Mouse (Mus musculus): Measurements from ENCODE around the gene P2ry6. TPM values are rescaled to one million over a fixed set of nuclear protein-coding genes. Genes with fewer than 3 reads are reported as not detected.

The P2ry6 gene
- polyA plus RNA-seq, 1 experiment from 2014 or later, result 4.1 TPM

- Histone ChIP-seq H3K9ac (no peak overlapping the region), H3K36me3 (replicated peaks) (no peaks in the 10 kb centered on the region), H3K27ac (replicated peaks) (no peak overlapping the region), H3K4me2 (no peak overlapping the region), H3K4me3 (replicated peaks) (no peak overlapping the region), H3K27me3 (no peaks in the 10 kb centered on the region), H3K4me1 (replicated peaks) (peaks cover 10% of the 10 kb centered on the region), H3K9me3 (replicated peaks) (no peaks in the 10 kb centered on the region)
- ATAC-seq (ENCODE audit: insufficient read depth), result no peak; the same call in 1 of the 2 replicates
- WGBS (ENCODE audit: insufficient replicate concordance), result 56% methylated on average over 11 of the region's 11 CpGs
Measured at GRCm38 (mm10) chr7:101003442-101004326, 29.2 kb upstream of the P2ry6 start.

- ATAC-seq (ENCODE audit: insufficient read depth), result no peak
- Histone ChIP-seq H3K4me3 (replicated peaks) (no peak overlapping the region), H3K4me2 (no peak overlapping the region), H3K4me1 (replicated peaks) (peaks cover 11% of the 10 kb centered on the region), H3K27ac (replicated peaks) (no peak overlapping the region), H3K27me3 (no peaks in the 10 kb centered on the region), H3K9me3 (replicated peaks) (no peaks in the 10 kb centered on the region), H3K36me3 (replicated peaks) (no peaks in the 10 kb centered on the region), H3K9ac (no peak overlapping the region)
- WGBS (ENCODE audit: insufficient replicate concordance), result 65% methylated on average over 6 of the region's 6 CpGs
Measured at GRCm38 (mm10) chr7:101002274-101002673, 27.8 kb upstream of the P2ry6 start.

GRCm38 (mm10) chr7:100999623-101000022, 25.2 kb upstream of the P2ry6 start:
- no peak overlapping the region for H3K9ac ChIP-seq
- no peak overlapping the region for H3K4me3 ChIP-seq (replicated peaks)
- 67% methylated on average over 5 of the region's 5 CpGs for WGBS (ENCODE audit: insufficient replicate concordance)
- no peak overlapping the region for H3K4me2 ChIP-seq
- H3K36me3 ChIP-seq (replicated peaks), result no peaks in the 10 kb centered on the region
- H3K9me3 ChIP-seq (replicated peaks), result no peaks in the 10 kb centered on the region
- no peak overlapping the region for H3K27ac ChIP-seq (replicated peaks)
- peaks cover 16% of the 10 kb centered on the region for H3K4me1 ChIP-seq (replicated peaks)
- no peaks in the 10 kb centered on the region for H3K27me3 ChIP-seq
- ATAC-seq (ENCODE audit: insufficient read depth), result no peak

GRCm38 (mm10) chr7:100998578-100998960, 24.1 kb upstream of the P2ry6 start:
- no peak for ATAC-seq (ENCODE audit: insufficient read depth)

GRCm38 (mm10) chr7:100997951-100998577, 23.6 kb upstream of the P2ry6 start:
- no peak overlapping the region for H3K27ac ChIP-seq (replicated peaks)
- H3K27me3 ChIP-seq, result no peaks in the 10 kb centered on the region
- no peaks in the 10 kb centered on the region for H3K36me3 ChIP-seq (replicated peaks)
- no peaks in the 10 kb centered on the region for H3K9me3 ChIP-seq (replicated peaks)
- no peak overlapping the region for H3K4me2 ChIP-seq
- H3K4me3 ChIP-seq (replicated peaks), result no peak overlapping the region
- ATAC-seq (ENCODE audit: insufficient read depth), result no peak
- peaks cover 6% of the 10 kb centered on the region; the same call in 1 of the 2 replicates for H3K4me1 ChIP-seq (replicated peaks)
- no peak overlapping the region for H3K9ac ChIP-seq
- 82% methylated on average over 31 of the region's 31 CpGs for WGBS (ENCODE audit: insufficient replicate concordance)

More at GRCm38 (mm10) chr7:100998578-100998960, 24.1 kb upstream of the P2ry6 start:
- no peaks in the 10 kb centered on the region for H3K9me3 ChIP-seq (replicated peaks)
- no peak overlapping the region for H3K9ac ChIP-seq
- H3K36me3 ChIP-seq (replicated peaks), result no peaks in the 10 kb centered on the region
- H3K27me3 ChIP-seq, result no peaks in the 10 kb centered on the region
- no peak overlapping the region for H3K4me2 ChIP-seq
- H3K4me3 ChIP-seq (replicated peaks), result no peak overlapping the region
- peaks cover 11% of the 10 kb centered on the region for H3K4me1 ChIP-seq (replicated peaks)
- 83% methylated on average over 24 of the region's 24 CpGs for WGBS (ENCODE audit: insufficient replicate concordance)
- no peak overlapping the region for H3K27ac ChIP-seq (replicated peaks)

- Histone ChIP-seq H3K36me3 (replicated peaks) (no peaks in the 10 kb centered on the region), H3K9me3 (replicated peaks) (no peaks in the 10 kb centered on the region), H3K27ac (replicated peaks) (no peak overlapping the region), H3K4me2 (no peak overlapping the region), H3K4me3 (replicated peaks) (no peak overlapping the region), H3K4me1 (replicated peaks) (peaks cover 5% of the 10 kb centered on the region; the same call in 1 of the 2 replicates), H3K9ac (no peak overlapping the region), H3K27me3 (no peaks in the 10 kb centered on the region)
- 57% methylated on average over 1 of the region's 1 CpGs for WGBS (ENCODE audit: insufficient replicate concordance)
- ATAC-seq (ENCODE audit: insufficient read depth), result no peak
Measured at GRCm38 (mm10) chr7:100997215-100997614, 22.8 kb upstream of the P2ry6 start.

GRCm38 (mm10) chr7:100995951-100996350, 21.5 kb upstream of the P2ry6 start:
- H3K9me3 ChIP-seq (replicated peaks), result no peaks in the 10 kb centered on the region
- no peaks in the 10 kb centered on the region for H3K36me3 ChIP-seq (replicated peaks)
- H3K4me3 ChIP-seq (replicated peaks), result no peak overlapping the region
- H3K4me2 ChIP-seq, result no peak overlapping the region
- no peak overlapping the region for H3K27ac ChIP-seq (replicated peaks)
- no peak overlapping the region for H3K9ac ChIP-seq
- ATAC-seq (ENCODE audit: insufficient read depth), result no peak
- no peaks in the 10 kb centered on the region for H3K27me3 ChIP-seq
- 30% methylated on average over 3 of the region's 3 CpGs for WGBS (ENCODE audit: insufficient replicate concordance)
- peaks cover 11% of the 10 kb centered on the region for H3K4me1 ChIP-seq (replicated peaks)

GRCm38 (mm10) chr7:100995260-100995864, 20.9 kb upstream of the P2ry6 start:
- Histone ChIP-seq H3K4me2 (no peak overlapping the region), H3K36me3 (replicated peaks) (no peaks in the 10 kb centered on the region), H3K27me3 (no peaks in the 10 kb centered on the region), H3K27ac (replicated peaks) (no peak overlapping the region), H3K4me3 (replicated peaks) (no peak overlapping the region), H3K4me1 (replicated peaks) (peaks cover 16% of the 10 kb centered on the region), H3K9ac (no peak overlapping the region), H3K9me3 (replicated peaks) (no peaks in the 10 kb centered on the region)
- WGBS (ENCODE audit: insufficient replicate concordance), result 58% methylated on average over 7 of the region's 7 CpGs
- no peak for ATAC-seq (ENCODE audit: insufficient read depth)

GRCm38 (mm10) chr7:100993166-100993565, 18.7 kb upstream of the P2ry6 start:
- Histone ChIP-seq H3K4me2 (no peak overlapping the region), H3K36me3 (replicated peaks) (no peaks in the 10 kb centered on the region), H3K27ac (replicated peaks) (no peak overlapping the region), H3K4me1 (replicated peaks) (peaks cover 16% of the 10 kb centered on the region), H3K4me3 (replicated peaks) (no peak overlapping the region), H3K9ac (no peak overlapping the region), H3K9me3 (replicated peaks) (no peaks in the 10 kb centered on the region), H3K27me3 (no peaks in the 10 kb centered on the region)
- no peak for ATAC-seq (ENCODE audit: insufficient read depth)
- 66% methylated on average over 4 of the region's 4 CpGs for WGBS (ENCODE audit: insufficient replicate concordance)

- Histone ChIP-seq H3K27me3 (no peaks in the 10 kb centered on the region), H3K9ac (no peak overlapping the region), H3K4me2 (no peak overlapping the region), H3K4me1 (replicated peaks) (peaks cover 12% of the 10 kb centered on the region), H3K4me3 (replicated peaks) (no peak overlapping the region), H3K9me3 (replicated peaks) (no peaks in the 10 kb centered on the region), H3K27ac (replicated peaks) (no peak overlapping the region), H3K36me3 (replicated peaks) (no peaks in the 10 kb centered on the region)
- WGBS (ENCODE audit: insufficient replicate concordance), result 58% methylated on average over 3 of the region's 3 CpGs
- ATAC-seq (ENCODE audit: insufficient read depth), result no peak
Measured at GRCm38 (mm10) chr7:100991972-100992371, 17.5 kb upstream of the P2ry6 start.

GRCm38 (mm10) chr7:100990636-100991311, 16.3 kb upstream of the P2ry6 start:
- H3K36me3 ChIP-seq (replicated peaks), result no peaks in the 10 kb centered on the region
- H3K4me1 ChIP-seq (replicated peaks), result peaks cover 10% of the 10 kb centered on the region
- no peak overlapping the region for H3K4me3 ChIP-seq (replicated peaks)
- no peak overlapping the region for H3K9ac ChIP-seq
- 0 out of 2 replicates have a peak overlapping the region, but pooled peaks have one; percentile 19 for H3K27ac ChIP-seq (replicated peaks)
- no peaks in the 10 kb centered on the region for H3K9me3 ChIP-seq (replicated peaks)
- ATAC-seq (ENCODE audit: insufficient read depth), result peak; percentile 29; the same call in 1 of the 2 replicates
- H3K27me3 ChIP-seq, result no peaks in the 10 kb centered on the region
- WGBS (ENCODE audit: insufficient replicate concordance), result 42% methylated on average over 9 of the region's 9 CpGs
- no peak overlapping the region for H3K4me2 ChIP-seq
